Mouse (Mus musculus) liver, adult 2 months (tissue): Measurements from ENCODE around the gene Nup62.

Experiments
- CTCF ChIP-seq: fragments of 200-500 bp; IDR thresholded peaks from 2 replicates; pipeline ENCODE4 v1.5.1; 2011; ENCODE audit warnings: low read depth, low read length, control low read depth
- POLR2A ChIP-seq: fragments of 200-500 bp; IDR thresholded peaks from 2 replicates; pipeline ENCODE4 v1.6.1; 2011; ENCODE audit warnings: low read length, control low read depth; ENCODE audit not compliant: insufficient read depth; ENCODE audit errors: extremely low read depth

GRCm38 (mm10) chr7:44776849-44777498, 38.9 kb upstream of the Nup62 start:
- TF ChIP-seq CTCF (no peak), POLR2A (no peak)
